Mouse (Mus musculus) heart, postnatal 4 days (tissue): ENCODE results near the gene Rsbn1. TPM values are rescaled to one million over a fixed set of nuclear protein-coding genes. Genes with fewer than 3 reads are reported as not detected.

ENCODE experiments used
- DNase-seq: peaks from one replicate; pipeline ENCODE4 v3.0.0; 2021
- total RNA-seq, 2 experiments: library from RNA; stranded (reverse); gene quantifications; 2 replicates each; pipeline ENCODE4 v1.2.3; 2021

Gene Rsbn1
- total RNA-seq, 2 experiments from 2014 or later, result 9.1 to 9.8 TPM

- DNase-seq, result no peak
Observed at GRCm38 (mm10) chr3:103960622-103961021, 46.7 kb downstream of the Rsbn1 start.

- no peak for DNase-seq
Observed at GRCm38 (mm10) chr3:103967231-103967630, 53.3 kb downstream of the Rsbn1 start.

DNA sequence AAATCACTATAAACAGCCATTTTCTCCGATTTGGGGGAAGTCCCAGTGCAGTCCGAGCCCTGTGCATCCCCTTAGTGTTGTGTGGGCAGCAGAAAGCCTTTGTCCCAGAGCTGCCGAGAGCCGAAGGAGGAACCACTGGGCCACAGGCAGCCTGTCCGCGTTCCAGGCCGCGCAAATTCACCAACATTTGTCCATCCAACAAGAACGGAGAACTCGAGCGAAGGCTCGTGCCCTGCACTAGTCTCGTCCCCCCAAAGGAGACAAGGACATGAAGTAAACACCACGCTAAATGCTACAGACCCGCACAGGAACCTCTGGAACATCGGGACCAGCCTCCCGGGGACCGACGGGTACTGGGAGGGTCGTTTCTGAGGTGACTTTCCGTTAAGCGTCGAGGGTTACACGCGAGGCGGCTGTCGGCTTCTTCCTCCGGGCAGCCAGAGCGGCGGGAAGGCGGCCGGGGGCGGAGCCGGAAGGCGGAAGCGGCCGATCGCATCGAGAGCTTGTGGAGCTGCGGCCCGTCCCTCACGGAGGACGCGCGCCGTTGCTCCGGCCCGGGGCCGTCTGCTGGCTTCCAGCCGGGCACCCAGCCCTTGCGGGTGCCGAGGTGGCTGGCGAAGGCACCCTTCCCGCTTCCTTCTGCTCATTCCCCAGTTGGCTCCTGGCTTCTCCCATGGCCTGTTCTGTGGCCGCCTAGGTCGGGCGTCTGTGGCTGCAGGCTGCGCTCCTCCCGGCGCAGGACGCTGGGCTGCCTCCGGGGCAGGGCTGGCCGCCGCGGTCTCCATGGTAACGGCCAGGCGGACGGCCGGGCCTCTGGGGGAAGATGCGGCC is 54.2 kb downstream of the Rsbn1 start, which contains the start of gene Phtf1:
Phtf1 (plus strand) TSS at position 250 of the 831 bp plus-strand sequence.
- DNase-seq, result peak; percentile 87

GRCm38 (mm10) chr3:103968701-103969100 is 54.8 kb downstream of the Rsbn1 start:
- no peak for DNase-seq

- DNase-seq, result no peak
Observed at GRCm38 (mm10) chr3:103971157-103971556, 57.2 kb downstream of the Rsbn1 start.

GRCm38 (mm10) chr3:103984556-103984955 is 70.6 kb downstream of the Rsbn1 start:
- no peak for DNase-seq

DNA sequence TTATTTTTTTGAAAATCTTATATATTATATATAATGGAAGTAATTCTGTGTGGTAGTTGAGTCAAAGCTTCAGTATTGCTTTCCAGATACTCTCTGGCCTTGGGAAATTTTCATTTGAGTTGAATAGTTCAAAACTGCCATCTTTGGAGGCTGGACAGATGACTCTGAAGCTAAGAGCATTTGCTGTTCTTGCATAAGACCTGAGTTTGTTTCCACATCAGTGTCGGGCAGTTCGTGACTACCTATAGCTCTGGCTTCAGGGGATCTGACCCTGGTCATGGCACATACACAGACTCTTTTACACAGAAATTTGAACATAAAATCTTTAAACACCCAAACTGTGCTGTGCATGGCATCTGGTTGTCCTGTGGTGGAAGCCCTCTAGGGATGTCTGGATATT is 71.3 kb downstream of the Rsbn1 start:
- no peak for DNase-seq

DNA sequence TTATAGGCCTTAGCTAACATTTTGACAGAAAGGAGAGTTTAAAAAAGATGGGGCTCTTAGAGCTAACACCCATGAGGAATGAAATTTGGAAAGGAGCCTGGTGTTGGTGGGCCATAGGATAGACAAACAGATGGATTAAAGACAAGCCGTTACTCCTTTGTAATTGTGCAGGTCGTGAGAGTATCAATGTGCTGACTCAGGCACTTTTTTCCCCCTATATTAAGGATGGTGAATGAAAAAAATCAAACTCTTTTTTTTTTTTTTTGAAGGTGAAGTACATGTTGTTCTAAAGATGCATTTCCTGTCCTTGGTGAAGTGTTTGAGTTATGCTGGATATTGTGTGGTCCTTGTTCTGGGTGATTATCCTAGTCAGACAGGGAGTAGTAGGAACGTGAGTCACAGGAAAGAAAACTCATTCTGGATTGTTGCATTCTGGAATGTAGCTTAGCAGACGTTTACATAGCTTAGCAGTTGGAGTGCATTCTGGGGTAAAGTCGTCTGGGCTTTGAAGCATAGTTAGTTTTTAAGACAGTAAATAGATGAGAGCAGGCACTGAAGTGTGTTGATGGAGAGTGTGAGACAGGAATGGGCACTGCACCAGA is 74.0 kb downstream of the Rsbn1 start:
- no peak for DNase-seq

DNA sequence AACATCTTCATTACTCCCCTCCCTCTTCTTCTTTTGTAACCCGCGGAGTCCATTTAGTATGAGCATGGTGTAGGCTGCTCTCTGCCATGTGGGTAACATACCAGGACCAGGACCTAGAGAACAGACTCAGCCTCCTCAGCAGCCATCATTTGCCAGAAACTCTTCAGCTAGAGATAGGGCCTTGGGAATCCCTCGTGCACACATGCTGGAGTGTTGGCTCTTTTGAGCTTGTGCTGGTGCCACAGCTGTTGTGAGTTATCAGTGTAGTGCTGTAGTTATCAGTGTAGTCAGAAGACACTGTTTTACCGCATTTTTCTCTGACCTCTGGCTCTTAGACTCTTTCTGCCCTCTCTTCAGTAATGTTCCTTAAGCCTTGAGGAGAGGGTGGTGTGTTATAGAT is 75.4 kb downstream of the Rsbn1 start:
- no peak for DNase-seq

DNA sequence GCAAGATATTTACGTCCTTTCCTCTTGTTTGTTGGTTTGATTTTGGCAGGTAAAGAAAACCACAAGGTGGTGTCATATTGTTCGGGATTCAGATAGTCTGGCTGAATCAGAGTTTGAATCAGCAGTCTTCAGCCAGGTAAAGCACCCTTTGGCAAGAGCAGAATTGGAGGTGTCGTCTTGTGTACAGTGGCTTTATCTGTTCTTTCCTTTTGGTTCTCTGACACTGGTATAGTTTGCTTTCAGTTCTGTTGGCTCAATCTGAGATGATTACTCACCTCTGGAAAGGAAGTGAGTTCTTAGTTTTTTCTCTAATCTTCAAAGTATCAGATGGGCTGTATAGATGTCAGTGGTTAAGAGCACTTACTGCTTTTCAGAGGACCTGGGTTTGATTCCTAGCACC is 77.4 kb downstream of the Rsbn1 start:
- no peak for DNase-seq

DNA sequence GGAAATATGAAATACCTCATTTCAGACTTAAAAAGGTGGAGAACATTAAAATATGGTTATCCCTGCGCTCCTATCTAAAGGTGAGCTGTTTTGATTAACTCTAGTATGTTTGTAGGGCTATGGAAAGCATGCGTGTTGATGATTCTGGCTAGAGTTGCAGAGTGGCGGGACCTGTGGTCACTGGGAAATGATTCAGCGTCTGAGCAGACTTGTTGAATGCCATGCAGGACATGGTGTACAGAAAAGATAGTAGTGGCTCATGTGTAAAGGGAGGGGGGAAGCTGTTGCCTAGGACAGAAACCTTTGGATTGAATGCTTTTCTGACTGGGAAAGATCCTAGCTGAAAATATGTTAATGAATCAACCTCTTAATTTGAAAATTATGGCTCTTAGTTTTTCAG is 84.8 kb downstream of the Rsbn1 start:
- DNase-seq, result no peak

DNA sequence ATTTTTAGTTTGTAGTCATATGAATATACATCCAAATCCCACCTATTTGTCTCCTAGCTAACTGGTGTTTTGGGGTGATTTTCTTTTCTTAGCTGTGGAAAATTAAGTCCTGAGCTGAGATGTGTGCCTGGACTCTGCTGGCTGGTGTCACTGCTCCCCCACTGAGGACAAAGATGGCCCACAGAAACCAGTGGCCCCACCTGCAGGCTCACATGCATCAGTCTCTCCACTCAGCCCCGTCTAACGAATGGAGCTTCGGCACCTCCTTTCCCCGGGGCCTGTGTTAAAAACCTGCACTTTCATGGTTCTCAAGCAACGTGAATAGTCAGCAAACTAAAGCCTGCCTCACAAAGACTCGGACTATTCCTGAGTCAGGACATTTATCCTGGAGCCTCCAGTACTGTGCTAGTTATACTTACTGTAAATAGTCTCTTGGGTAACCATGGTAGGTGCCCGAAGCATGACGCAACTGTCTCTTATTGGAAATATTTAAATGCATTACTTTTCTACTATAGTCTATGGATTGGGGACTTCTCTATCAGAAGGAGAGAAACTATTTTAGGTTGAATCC is 93.1 kb downstream of the Rsbn1 start:
- DNase-seq, result no peak

DNA sequence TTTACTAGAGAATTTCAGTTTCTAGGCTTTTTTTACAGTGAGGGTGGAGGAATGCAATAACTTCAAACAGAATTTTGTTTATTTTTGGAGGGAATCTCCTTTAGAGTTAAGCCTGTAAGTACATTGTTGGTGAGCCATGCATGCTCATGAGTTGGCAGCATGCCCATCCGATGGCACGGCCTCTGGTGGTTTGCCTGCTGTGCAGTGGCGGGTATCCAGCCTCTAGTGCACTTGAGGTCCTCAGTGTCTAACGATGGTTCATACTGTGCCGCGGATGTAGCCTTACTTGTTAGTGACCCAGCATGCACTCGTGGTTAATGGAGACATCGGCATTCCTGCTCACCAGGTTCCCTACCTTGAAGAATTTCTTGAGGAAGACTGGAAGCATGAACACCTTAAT is 93.6 kb downstream of the Rsbn1 start:
- peak; percentile 75 for DNase-seq

DNA sequence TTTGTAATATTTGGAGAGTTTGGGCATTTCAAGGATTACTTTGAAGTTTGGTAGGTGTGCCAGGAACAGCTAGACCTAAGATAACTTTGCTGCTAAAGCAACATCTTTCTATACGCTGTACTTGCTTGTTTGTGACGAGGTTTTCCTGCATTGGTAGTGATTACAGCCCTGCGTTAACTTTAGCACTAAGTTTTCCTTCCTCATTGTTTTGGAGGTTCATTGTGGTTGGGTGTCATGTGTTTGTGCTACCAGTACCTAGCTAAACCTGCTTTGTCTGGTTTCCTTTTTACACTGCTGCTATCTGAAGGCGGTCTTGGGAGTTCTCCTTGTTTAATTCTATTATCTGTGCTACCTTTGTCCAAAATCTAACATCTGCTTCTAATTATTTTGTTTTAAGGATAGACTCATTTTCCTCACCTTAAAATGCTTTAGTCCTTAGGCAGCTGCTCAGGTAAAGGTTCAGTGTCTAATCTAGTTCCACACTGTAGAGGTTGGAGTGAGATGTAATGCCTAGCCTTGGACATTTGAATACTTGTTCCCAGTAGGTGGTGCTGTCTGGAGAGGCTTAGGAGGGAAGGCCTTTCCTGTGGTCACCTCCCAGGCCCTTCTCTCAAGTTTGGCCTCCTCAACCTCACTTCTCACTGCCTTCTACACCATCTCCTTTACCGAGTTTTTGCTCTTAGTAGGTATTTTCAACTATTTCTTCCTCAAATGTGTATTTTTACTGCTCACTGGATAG is 96.2 kb downstream of the Rsbn1 start:
- no peak for DNase-seq

DNA sequence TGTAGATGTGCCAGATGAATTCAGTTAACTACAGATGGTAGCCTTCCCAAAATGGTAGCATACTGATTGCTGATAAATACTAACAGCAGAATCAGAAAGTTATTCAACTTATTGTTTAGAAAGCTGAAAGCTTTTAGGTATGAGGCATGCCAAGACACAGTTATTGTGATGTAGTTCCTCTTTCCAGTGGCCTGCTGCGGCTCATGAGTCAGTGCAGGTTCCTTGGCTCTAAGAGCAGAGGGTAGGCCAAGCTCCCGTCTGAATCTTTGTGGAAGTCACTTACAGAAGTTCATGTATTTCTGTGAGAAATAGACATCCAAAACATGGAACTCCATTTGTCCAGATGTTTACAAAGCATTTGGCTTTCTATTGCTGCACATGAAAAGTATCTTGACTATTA is 98.1 kb downstream of the Rsbn1 start:
- no peak for DNase-seq

Other genes starting within 250 kb of the Rsbn1 start
- 10 to 100 TPM; 11.8 to 13.0 TPM for gene Olfml3, start 176.1 kb upstream of the Rsbn1 start, total RNA-seq
- gene Gm10964, start 174.8 kb upstream of the Rsbn1 start, total RNA-seq, result not detected
- gene Hipk1, start 122.6 kb upstream of the Rsbn1 start, total RNA-seq, result 10 to 100 TPM; 96.7 to 98.2 TPM
- gene Dclre1b, start 104.7 kb upstream of the Rsbn1 start, total RNA-seq, result 10 to 100 TPM; 13.6 to 14.2 TPM
- 1 to 10 TPM; 8.6 to 9.1 TPM for gene Ap4b1, start 104.6 kb upstream of the Rsbn1 start, total RNA-seq
- under 1 TPM in 1 of 2 experiments, not detected in 1; 0.27 TPM for gene Gm43064, start 104.5 kb upstream of the Rsbn1 start, total RNA-seq
- gene Bcl2l15, start 81.5 kb upstream of the Rsbn1 start, total RNA-seq, result not detected
- gene Ptpn22, start 54.3 kb upstream of the Rsbn1 start, total RNA-seq, result under 1 TPM; 0.57 to 0.72 TPM
- gene Phtf1, start 54.0 kb downstream of the Rsbn1 start, total RNA-seq, result 10 to 100 TPM; 12.7 to 16.6 TPM